Mouse (Mus musculus): ENCODE data around the gene Cdk5r1. TPM values are rescaled to one million over a fixed set of nuclear protein-coding genes. Genes with fewer than 3 reads are reported as not detected.

Cdk5r1 gene
- polyA plus RNA-seq, 1 experiment: 2.2 TPM

GRCm38 (mm10) chr11:80478694-80479412 lies 2.0 kb downstream of the Cdk5r1 start:
- no peak for TF ChIP-seq GATA1 (IDR thresholded peaks at IDR 0.05; ENCODE audit: low read length)

GRCm38 (mm10) chr11:80479425-80479824 lies 2.6 kb downstream of the Cdk5r1 start:
- no peak for TF ChIP-seq GATA1 (IDR thresholded peaks at IDR 0.05; ENCODE audit: low read length)

GRCm38 (mm10) chr11:80479906-80480866 lies 3.4 kb downstream of the Cdk5r1 start:
- TF ChIP-seq GATA1 (IDR thresholded peaks at IDR 0.05; ENCODE audit: low read length): no peak

- no peak for TF ChIP-seq GATA1 (IDR thresholded peaks at IDR 0.05; ENCODE audit: low read length)
Measured at GRCm38 (mm10) chr11:80481409-80482050, 4.7 kb downstream of the Cdk5r1 start.

- no peak for TF ChIP-seq GATA1 (IDR thresholded peaks at IDR 0.05; ENCODE audit: low read length)
Measured at GRCm38 (mm10) chr11:80482347-80482746, 5.5 kb downstream of the Cdk5r1 start.

- no peak for TF ChIP-seq GATA1 (IDR thresholded peaks at IDR 0.05; ENCODE audit: low read length)
Measured at GRCm38 (mm10) chr11:80482921-80483320, 6.1 kb downstream of the Cdk5r1 start.

GRCm38 (mm10) chr11:80483536-80484067 lies 6.8 kb downstream of the Cdk5r1 start:
- no peak for TF ChIP-seq GATA1 (IDR thresholded peaks at IDR 0.05; ENCODE audit: low read length)

- TF ChIP-seq GATA1 (IDR thresholded peaks at IDR 0.05; ENCODE audit: low read length): no peak
Measured at GRCm38 (mm10) chr11:80484191-80484791, 7.5 kb downstream of the Cdk5r1 start.

- TF ChIP-seq GATA1 (IDR thresholded peaks at IDR 0.05; ENCODE audit: low read length): no peak
Measured at GRCm38 (mm10) chr11:80485120-80485551, 8.3 kb downstream of the Cdk5r1 start.

- TF ChIP-seq GATA1 (IDR thresholded peaks at IDR 0.05; ENCODE audit: low read length): no peak
Measured at GRCm38 (mm10) chr11:80485622-80486206, 8.9 kb downstream of the Cdk5r1 start.

- TF ChIP-seq GATA1 (IDR thresholded peaks at IDR 0.05; ENCODE audit: low read length): no peak
Measured at GRCm38 (mm10) chr11:80487904-80488587, 11.2 kb downstream of the Cdk5r1 start.

GRCm38 (mm10) chr11:80489172-80489881 lies 12.5 kb downstream of the Cdk5r1 start:
- TF ChIP-seq GATA1 (IDR thresholded peaks at IDR 0.05; ENCODE audit: low read length): no peak

- TF ChIP-seq GATA1 (IDR thresholded peaks at IDR 0.05; ENCODE audit: low read length): no peak
Measured at GRCm38 (mm10) chr11:80489882-80490196, 13.0 kb downstream of the Cdk5r1 start.

GRCm38 (mm10) chr11:80490831-80491230 lies 14.0 kb downstream of the Cdk5r1 start:
- no peak for TF ChIP-seq GATA1 (IDR thresholded peaks at IDR 0.05; ENCODE audit: low read length)
